Mouse (Mus musculus) megakaryocyte, embryonic 14.5 days (primary cell): ENCODE measurements at regions not wholly inside any gene's neighbourhood (a gene's known extent, or its start where the extent isn't known, plus 50 kb on each side); places are given as distances from the start of the nearest gene placed in this dataset.
"Not testable (repeated sequence)": the region's sequence is repeated elsewhere in the genome, so short reads cannot be mapped to it uniquely, and the experiment has no call there.

Experiments
- H3K27me3 ChIP-seq: replicated peaks from 2 replicates; pipeline ENCODE3; 2012; ENCODE audit warnings: inconsistent platforms
- H3K36me3 ChIP-seq: replicated peaks from 2 replicates; pipeline ENCODE3; 2012; ENCODE audit warnings: low read length, inconsistent platforms, mixed read lengths
- H3K4me1 ChIP-seq: 2 replicates; pipeline ENCODE4 v1.6.1; 2012; ENCODE audit warnings: inconsistent platforms
- H3K4me3 ChIP-seq: replicated peaks from 2 replicates; pipeline ENCODE3; 2012; ENCODE audit warnings: moderate library complexity, mild to moderate bottlenecking, inconsistent platforms
- H3K9me3 ChIP-seq: 2 replicates; pipeline ENCODE4 v1.6.1; 2012; ENCODE audit warnings: inconsistent platforms
- FLI1 ChIP-seq: IDR thresholded peaks from 2 replicates; pipeline ENCODE4 v1.6.1; 2012; ENCODE audit warnings: low read length, inconsistent platforms, mixed read lengths
- GATA1 ChIP-seq: IDR thresholded peaks from 3 replicates; pipeline ENCODE4 v1.6.1; 2012; ENCODE audit warnings: mixed read lengths, low read length, inconsistent platforms, borderline replicate concordance

GRCm38 (mm10) chr1:194390202-194390601 is 227.8 kb upstream of the Plxna2 start:
- Histone ChIP-seq H3K36me3 (no peaks in the 10 kb centered on the region), H3K27me3 (no peaks in the 10 kb centered on the region), H3K4me3 (no peak overlapping the region), H3K9me3 (no peaks in the 10 kb centered on the region), H3K4me1 (no peaks in the 10 kb centered on the region)
- no peak for TF ChIP-seq GATA1
- TF ChIP-seq FLI1: no peak

GRCm38 (mm10) chr1:194378135-194378534 is 239.9 kb upstream of the Plxna2 start:
- Histone ChIP-seq H3K36me3 (no peaks in the 10 kb centered on the region), H3K9me3 (no peaks in the 10 kb centered on the region), H3K4me1 (no peaks in the 10 kb centered on the region), H3K27me3 (no peaks in the 10 kb centered on the region), H3K4me3 (no peak overlapping the region)
- no peak for TF ChIP-seq FLI1
- no peak for TF ChIP-seq GATA1

- not testable (repeated sequence) for H3K27me3 ChIP-seq, H3K36me3 ChIP-seq, H3K4me3 ChIP-seq, H3K4me1 ChIP-seq, H3K9me3 ChIP-seq
Measured at GRCm38 (mm10) chr1:194373511-194373910, 244.5 kb upstream of the Plxna2 start.

- no peaks in the 10 kb centered on the region for H3K27me3 ChIP-seq
- H3K36me3 ChIP-seq: no peaks in the 10 kb centered on the region
- TF ChIP-seq GATA1 (no peak), FLI1 (no peak)
- no peak overlapping the region for H3K4me3 ChIP-seq
- no peaks in the 10 kb centered on the region for H3K4me1 ChIP-seq
- no peaks in the 10 kb centered on the region for H3K9me3 ChIP-seq
Measured at GRCm38 (mm10) chr1:194363917-194364316, 254.1 kb upstream of the Plxna2 start.

GRCm38 (mm10) chr1:194363129-194363768 is 254.8 kb upstream of the Plxna2 start:
- no peaks in the 10 kb centered on the region for H3K36me3 ChIP-seq
- no peaks in the 10 kb centered on the region for H3K9me3 ChIP-seq
- TF ChIP-seq GATA1 (no peak), FLI1 (no peak)
- no peaks in the 10 kb centered on the region for H3K27me3 ChIP-seq
- H3K4me3 ChIP-seq: no peak overlapping the region
- no peaks in the 10 kb centered on the region for H3K4me1 ChIP-seq

- Histone ChIP-seq H3K27me3 (no peaks in the 10 kb centered on the region), H3K9me3 (no peaks in the 10 kb centered on the region), H3K4me3 (no peak overlapping the region), H3K36me3 (no peaks in the 10 kb centered on the region), H3K4me1 (no peaks in the 10 kb centered on the region)
- TF ChIP-seq FLI1: no peak
- TF ChIP-seq GATA1: no peak
Measured at GRCm38 (mm10) chr1:194362298-194362697, 255.7 kb upstream of the Plxna2 start.

GRCm38 (mm10) chr1:194361316-194361715 is 256.7 kb upstream of the Plxna2 start:
- H3K27me3 ChIP-seq: no peaks in the 10 kb centered on the region
- H3K36me3 ChIP-seq: no peaks in the 10 kb centered on the region
- no peaks in the 10 kb centered on the region for H3K9me3 ChIP-seq
- TF ChIP-seq GATA1 (no peak), FLI1 (no peak)
- no peak overlapping the region for H3K4me3 ChIP-seq
- H3K4me1 ChIP-seq: no peaks in the 10 kb centered on the region

GRCm38 (mm10) chr1:194354332-194355120 is 263.5 kb upstream of the Plxna2 start:
- H3K9me3 ChIP-seq: no peaks in the 10 kb centered on the region
- H3K4me1 ChIP-seq: no peaks in the 10 kb centered on the region
- no peak overlapping the region for H3K4me3 ChIP-seq
- no peak for TF ChIP-seq FLI1
- TF ChIP-seq GATA1: no peak
- no peaks in the 10 kb centered on the region for H3K36me3 ChIP-seq
- no peaks in the 10 kb centered on the region for H3K27me3 ChIP-seq

GRCm38 (mm10) chr1:194345304-194346033 is 272.5 kb upstream of the Plxna2 start:
- Histone ChIP-seq H3K4me1 (no peaks in the 10 kb centered on the region), H3K9me3 (no peaks in the 10 kb centered on the region), H3K36me3 (no peaks in the 10 kb centered on the region), H3K27me3 (no peaks in the 10 kb centered on the region), H3K4me3 (no peak overlapping the region)
- TF ChIP-seq GATA1 (no peak), FLI1 (no peak)

- Histone ChIP-seq H3K4me3 (no peak overlapping the region), H3K4me1 (no peaks in the 10 kb centered on the region), H3K9me3 (no peaks in the 10 kb centered on the region), H3K36me3 (no peaks in the 10 kb centered on the region), H3K27me3 (no peaks in the 10 kb centered on the region)
- TF ChIP-seq GATA1 (no peak), FLI1 (no peak)
Measured at GRCm38 (mm10) chr1:194342568-194342967, 275.4 kb upstream of the Plxna2 start.
